Mouse (Mus musculus) liver, embryonic 14.5 days (tissue): Measurements from ENCODE around the gene Majin.

Experiments used
- CTCF ChIP-seq: IDR thresholded peaks from 2 replicates; pipeline ENCODE4 v1.5.1; 2016; ENCODE audit warnings: antibody characterized with exemption, low read depth, control low read depth
- EP300 ChIP-seq: IDR thresholded peaks from 2 replicates; pipeline ENCODE4 v1.6.1; 2016; ENCODE audit warnings: antibody characterized with exemption, low read depth

GRCm38 (mm10) chr19:6218606-6219005 lies 34.4 kb downstream of the Majin start:
- TF ChIP-seq CTCF, result no peak
- TF ChIP-seq EP300, result no peak
